Mouse (Mus musculus) kidney, adult 2 months (tissue): ENCODE measurements at regions not wholly inside any gene's neighbourhood (a gene's known extent, or its start where the extent isn't known, plus 50 kb on each side); places are given as distances from the start of the nearest gene placed in this dataset.

Experiments
- CTCF ChIP-seq: fragments of 200-500 bp; conservative IDR thresholded peaks from 2 replicates; pipeline ENCODE4 v1.5.1; 2011; ENCODE audit warnings: low read depth, mild to moderate bottlenecking, control low read depth, low read length, moderate library complexity, mixed read lengths; ENCODE audit not compliant: insufficient read depth, insufficient read length
- POLR2A ChIP-seq: fragments of 200-500 bp; IDR thresholded peaks from one replicate; pipeline ENCODE4 v1.6.1; 2011; ENCODE audit warnings: low read depth, low read length, control low read depth

DNA sequence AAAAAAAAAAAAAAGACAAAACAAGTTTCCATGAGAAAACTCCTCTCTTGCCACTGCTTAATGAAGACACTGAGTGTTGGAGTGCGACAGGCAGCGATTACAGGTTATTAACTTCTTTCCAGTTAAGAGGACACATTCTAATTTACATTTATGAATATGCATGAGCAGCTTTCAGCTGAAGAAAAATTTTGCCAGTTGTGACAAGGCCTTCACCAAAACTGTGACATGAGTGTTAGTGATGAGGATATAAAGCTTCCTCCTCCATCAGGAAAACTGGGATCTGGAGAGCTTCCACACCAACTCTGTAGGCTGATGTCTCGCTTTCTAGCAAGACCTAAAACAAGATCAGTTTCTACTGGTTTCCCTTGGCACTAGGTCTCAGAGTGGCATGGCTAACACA is 464.2 kb upstream of the Gm21961 start:
- no peak for TF ChIP-seq POLR2A
- TF ChIP-seq CTCF: no peak
